ENCODE assay signal across 7 mouse cellular contexts in the genomic region with DNA sequence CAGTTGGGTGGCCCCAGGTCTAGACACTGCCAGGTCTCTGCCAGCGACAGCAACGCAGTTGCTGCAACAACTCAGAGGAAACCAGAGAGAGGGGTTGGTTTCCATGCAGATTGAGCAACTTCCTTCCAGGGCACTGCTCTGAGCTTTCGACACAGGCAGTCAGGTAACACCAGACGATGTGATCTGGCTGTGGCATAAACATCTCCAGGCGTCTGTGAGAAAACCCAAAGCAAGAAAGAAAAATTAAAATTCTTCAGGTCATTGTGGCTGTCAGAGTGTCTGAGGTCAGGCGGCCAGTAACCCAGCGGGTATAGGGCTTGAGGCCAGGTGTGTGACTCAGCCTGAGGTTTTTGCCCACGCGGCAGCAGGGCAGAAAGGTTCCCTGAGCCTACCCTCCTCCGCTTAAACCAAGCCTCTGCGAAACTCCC.
A peak's percentile ranks its signal among the peaks of the same experiment; 100 is the strongest.
DNase-seq lines count a peak whose midpoint lies in the region; ATAC-seq lines count a peak whose summit lies in the region.

No protein-coding gene starts in this region.

- peak; percentile 77 for ATAC-seq in inflammation-experienced regulatory T-cells, adult 6 months

- DNase-seq in CD4-positive, CD25-positive, alpha-beta regulatory T cell, adult 2 months (ENCODE audit: low read depth, low spot score): peak; percentile 64
- peak; percentile 62 for DNase-seq in adrenal gland, postnatal 14 days
- DNase-seq in natural killer cell, adult 2 months (ENCODE audit: low spot score in 2 of 2): peak; percentile 70 to 79
- DNase-seq in ovary, postnatal 10 days (ENCODE audit: low spot score): no peak
- DNase-seq in layer of hippocampus, postnatal 14 days (ENCODE audit: low spot score in 2 of 2): no peak
- DNase-seq in frontal cortex, postnatal 25 days (ENCODE audit: low spot score in 2 of 2): no peak

Comparison
In these comparisons a context has a peak if more than half of its experiments do, and no peak if none do; other contexts are left out.
1. DNase-seq: peak in CD4-positive, CD25-positive, alpha-beta regulatory T cell, adult 2 months (single experiment), adrenal gland, postnatal 14 days (single experiment) and natural killer cell, adult 2 months (2 of 2); none in ovary, postnatal 10 days (single experiment), layer of hippocampus, postnatal 14 days (0 of 2) and frontal cortex, postnatal 25 days (0 of 2).